Mouse (Mus musculus) lung, adult 2 months (tissue): ENCODE results near the gene Cep63.

Source experiments
- CTCF ChIP-seq: fragments of 200-500 bp; IDR thresholded peaks from 2 replicates; pipeline ENCODE4 v1.5.1; 2011; ENCODE audit warnings: mild to moderate bottlenecking, low read length, control low read depth; ENCODE audit not compliant: insufficient read depth
- POLR2A ChIP-seq: fragments of 200-500 bp; IDR thresholded peaks from 2 replicates; pipeline ENCODE4 v1.6.1; 2011; ENCODE audit warnings: low read depth, mild to moderate bottlenecking, control low read depth, low read length, borderline replicate concordance; ENCODE audit errors: extremely low read depth

DNA sequence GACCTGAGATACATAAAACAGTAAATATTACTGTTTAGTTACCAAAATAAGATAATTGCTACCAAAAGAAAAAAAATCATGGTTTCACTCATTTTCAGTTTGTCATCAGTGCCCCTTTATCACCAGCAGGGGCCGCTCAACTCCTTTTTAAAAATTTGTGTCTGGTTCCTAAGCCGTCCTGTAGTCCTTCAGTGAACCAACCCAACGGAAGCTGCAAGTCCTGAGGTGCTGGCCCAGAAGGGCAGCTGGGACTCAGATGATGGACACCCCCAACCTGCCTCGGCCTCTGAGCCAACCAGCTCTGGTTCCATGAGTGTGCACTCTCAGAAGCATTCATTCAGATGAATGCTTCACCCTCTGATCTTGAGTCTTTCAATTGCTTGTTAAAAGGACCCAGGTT is 10.2 kb upstream of the Cep63 start:
- no peak for TF ChIP-seq POLR2A
- TF ChIP-seq CTCF, result peak; percentile 30; the same call in 1 of the 2 replicates
